Mouse (Mus musculus): Measurements from ENCODE around the gene Lrfn2. TPM values are rescaled to one million over a fixed set of nuclear protein-coding genes. Genes with fewer than 3 reads are reported as not detected.

Gene Lrfn2
- total RNA-seq (2017) = not detected in 2 replicates

DNA sequence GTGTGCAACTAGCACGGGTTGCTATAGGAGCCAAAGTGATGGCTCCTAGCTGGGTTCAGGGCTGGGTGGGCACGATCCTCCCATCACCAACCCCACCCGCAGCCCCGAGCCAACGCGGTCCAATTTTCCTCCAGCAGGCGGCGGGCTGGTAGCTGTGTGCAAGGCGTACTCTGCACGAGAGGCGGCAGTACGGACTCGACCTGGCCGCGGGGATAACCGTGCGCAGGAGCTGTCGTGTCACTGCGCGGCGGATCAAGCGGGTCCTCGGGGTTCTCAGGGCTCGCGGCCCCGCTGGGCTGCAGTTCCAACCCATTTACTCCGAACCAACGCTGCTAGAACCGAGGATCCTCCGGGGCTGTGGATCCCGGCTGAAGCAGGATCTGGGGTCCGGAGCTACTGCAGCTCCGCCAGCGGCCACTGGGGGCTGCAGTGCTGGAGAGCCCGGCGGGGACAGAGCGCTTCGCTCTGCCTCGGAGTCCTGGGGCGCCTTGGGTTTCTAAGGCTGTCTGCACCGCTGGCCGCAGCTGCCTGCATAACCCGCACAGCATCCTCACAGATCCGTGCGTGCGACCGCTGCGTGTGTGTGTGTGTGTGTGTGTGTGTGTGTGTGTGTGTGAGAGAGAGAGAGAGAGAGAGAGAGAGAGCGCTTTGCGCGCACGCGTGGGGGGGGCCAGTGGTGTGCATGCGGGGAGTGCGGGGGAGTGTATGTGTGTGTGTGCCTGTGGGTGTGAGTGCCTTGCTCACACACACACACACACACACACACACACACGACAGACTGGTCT is at the start of gene Lrfn2:
Gene Lrfn2 (plus strand): TSS at position 759 of the 785 bp plus-strand sequence.
- ATAC-seq (replicated peaks; ENCODE audit: low read depth, poor library complexity, severe bottlenecking) = peak; percentile 93

DNA sequence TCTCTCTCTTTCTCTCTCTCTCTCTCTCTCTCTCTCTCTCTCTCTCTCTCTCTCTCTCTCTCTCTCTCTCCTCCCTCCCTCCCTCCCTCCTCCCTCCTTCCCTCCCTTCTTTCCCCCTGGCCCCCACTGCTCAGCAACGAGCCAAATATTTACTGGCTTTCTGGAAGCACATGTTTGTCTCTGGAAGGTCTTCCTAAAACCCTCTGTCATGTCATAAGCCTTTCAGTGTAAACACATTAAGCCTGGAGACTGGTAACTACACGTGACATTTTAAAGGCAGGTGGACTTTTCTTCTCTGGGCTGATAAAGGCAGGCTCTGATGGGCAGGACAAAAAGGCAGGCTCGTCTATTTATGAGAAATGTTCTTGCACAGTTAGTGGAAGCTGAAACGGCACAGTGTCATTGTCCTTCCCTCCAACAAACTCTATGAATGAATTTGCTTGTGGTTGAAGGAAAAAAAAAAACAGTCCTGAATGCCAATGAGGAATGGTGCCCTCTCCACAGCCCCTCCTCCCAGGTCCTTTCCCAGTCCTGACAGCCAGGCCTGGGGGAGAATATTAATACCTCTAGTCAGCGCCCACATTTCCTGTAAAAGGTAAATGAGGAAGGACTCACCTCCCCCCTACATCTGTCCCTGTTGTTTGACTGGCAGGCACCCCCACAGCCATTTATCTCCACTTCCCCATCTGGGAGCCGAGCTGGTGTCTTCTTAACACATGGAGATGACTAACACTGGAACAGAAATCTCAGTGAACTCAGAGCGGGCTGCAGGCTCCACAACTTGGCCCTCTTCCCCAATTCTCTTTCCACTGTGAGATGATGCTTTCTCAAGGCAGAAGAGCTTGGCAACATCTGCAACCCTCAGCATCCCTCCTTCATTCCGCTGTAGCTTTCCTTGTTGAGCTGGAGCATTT is 44.5 kb upstream of the Lrfn2 start:
- ATAC-seq (replicated peaks; ENCODE audit: low read depth, poor library complexity, severe bottlenecking) = no peak

DNA sequence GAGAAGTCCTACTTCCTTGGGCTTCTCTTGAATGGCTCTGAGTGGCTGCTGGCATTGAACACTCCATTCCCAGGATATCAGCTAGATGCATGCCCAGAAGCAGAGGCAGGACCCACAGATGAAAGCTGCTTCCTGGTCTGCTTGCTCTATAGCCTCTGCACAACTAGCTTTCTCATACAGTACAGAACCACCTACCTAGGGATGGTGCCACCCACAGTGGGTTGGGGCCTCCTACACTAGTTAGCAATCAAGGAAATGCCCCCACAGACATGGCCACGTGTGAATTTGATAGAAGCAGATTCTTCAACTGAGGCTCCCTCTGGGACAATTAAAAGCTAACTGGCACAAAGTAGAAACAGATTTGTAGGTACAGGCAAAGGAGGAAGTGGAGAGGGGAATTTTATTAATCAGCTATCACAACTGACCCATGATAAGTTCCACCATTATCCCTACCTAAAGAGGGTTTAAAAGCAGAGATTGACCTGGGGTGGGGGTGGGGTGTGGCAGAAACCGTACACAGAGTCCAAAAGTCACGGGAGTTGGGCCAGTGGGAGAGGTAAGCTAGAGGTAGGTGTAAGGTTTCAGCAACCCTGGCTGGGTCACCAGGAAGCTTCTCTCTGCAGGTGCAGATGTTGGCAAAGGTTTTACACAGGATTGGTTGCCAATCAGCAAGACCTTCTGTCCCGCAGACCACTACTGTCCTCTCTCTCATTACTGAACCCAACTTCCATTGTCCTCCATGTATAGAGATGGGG is 26.7 kb upstream of the Lrfn2 start:
- no peak for ATAC-seq (replicated peaks; ENCODE audit: low read depth, poor library complexity, severe bottlenecking)

DNA sequence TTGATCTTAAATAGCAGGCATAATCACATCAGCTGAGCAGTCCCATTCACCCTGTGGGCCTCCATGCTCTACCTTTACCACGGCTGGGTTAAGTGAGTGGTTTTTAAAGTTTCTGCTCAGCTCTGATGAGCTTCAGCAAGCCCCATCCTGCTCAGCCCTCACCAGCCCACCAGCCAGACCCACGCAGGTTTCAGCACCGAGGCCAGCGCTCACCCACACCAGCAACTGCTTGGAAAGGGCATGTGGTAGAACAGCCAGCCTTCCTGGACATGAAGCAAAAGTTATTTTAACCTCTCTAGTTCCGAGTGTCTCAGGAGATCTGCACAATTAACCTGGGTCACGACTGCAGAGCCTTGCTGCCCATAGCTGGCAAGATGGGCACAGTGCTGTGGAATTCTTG is 18.7 kb upstream of the Lrfn2 start:
- ATAC-seq (replicated peaks; ENCODE audit: low read depth, poor library complexity, severe bottlenecking) = no peak

DNA sequence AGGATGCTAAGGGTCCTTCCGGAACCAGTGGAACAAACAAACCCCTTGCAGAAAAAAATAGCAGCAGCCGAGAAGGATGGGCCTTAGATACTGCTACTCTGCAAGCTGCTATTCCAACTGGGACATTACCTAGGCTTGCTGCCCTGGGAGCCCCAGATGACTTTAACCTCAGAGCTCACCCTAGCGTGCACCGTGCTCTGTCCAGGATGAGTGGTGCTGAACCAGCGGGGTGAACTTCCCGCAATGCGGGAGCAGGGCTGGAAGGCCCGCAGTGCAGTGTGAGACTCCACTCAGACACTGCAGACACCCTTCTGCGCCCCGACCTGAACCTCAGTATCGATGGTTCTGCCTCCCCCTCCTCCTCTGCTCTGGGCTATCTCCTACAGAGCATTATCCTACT is 14.8 kb upstream of the Lrfn2 start:
- no peak; the same call in 1 of the 2 replicates for ATAC-seq (replicated peaks; ENCODE audit: low read depth, poor library complexity, severe bottlenecking)

DNA sequence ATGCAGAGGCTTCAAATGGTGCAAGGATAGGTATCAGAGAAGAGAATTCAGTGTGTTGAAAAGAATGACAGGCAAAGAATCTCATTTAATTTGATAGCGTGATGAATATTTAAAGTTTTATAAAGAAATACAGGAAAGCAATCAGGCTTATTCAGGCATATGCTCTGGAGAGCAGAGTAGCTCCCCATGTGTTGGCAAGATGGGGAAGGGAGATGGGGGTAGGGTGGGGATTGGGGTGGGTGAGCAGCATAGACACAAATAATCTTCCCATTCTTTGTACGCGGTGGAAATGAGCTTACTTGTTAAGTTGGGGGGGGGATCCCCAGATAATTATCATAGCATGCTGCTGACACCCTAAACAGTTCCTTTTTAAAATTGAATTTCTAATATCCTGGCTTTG is 13.7 kb upstream of the Lrfn2 start:
- ATAC-seq (replicated peaks; ENCODE audit: low read depth, poor library complexity, severe bottlenecking) = no peak

DNA sequence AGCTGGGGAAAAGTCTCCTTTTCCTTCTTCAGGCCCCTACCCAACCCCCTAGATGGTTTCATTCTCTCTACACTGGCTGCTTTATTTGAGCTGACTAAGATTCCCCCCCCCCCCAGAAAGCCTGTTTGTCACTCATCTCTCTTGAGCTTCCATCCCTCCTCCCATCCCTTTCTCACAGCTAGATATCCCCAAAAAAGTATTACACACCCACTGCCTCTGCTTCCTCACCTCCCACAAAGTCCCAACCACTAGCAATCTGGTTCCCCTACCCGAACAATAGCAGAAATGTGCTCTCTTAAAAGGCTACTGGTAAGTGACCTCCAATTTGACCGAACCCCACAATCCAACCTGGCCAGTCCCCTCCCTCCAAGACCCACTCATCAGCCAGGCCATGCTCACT is 9.3 kb upstream of the Lrfn2 start:
- no peak for ATAC-seq (replicated peaks; ENCODE audit: low read depth, poor library complexity, severe bottlenecking)

DNA sequence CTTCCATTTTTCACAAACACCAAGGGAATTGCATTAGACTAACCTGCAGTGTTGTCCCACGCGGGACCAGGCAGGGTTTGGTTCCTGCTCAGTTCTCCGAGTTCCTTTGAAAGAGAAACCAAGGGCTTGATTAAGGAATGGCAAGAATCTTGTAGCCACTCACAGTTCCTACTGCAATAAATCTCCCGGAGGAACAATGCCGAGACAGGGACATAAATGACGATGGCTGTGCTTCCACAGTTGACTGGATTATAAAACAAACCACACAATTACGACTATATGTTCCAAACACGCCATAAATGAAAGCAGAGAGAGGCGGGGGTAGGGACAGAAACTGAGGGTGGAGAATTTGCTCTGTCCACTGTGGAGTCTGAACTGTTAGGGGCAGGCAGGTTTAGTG is 6.8 kb upstream of the Lrfn2 start:
- ATAC-seq (replicated peaks; ENCODE audit: low read depth, poor library complexity, severe bottlenecking) = no peak

GRCm38 (mm10) chr17:48930994-48931393 is 1.2 kb upstream of the Lrfn2 start:
- no peak; the same call in 1 of the 2 replicates for ATAC-seq (replicated peaks; ENCODE audit: low read depth, poor library complexity, severe bottlenecking)

GRCm38 (mm10) chr17:48932406-48932906 is 277 bp downstream of the Lrfn2 start:
- ATAC-seq (replicated peaks; ENCODE audit: low read depth, poor library complexity, severe bottlenecking) = no peak

- ATAC-seq (replicated peaks; ENCODE audit: low read depth, poor library complexity, severe bottlenecking) = no peak
Measured at GRCm38 (mm10) chr17:48932916-48933315, 737 bp downstream of the Lrfn2 start.

DNA sequence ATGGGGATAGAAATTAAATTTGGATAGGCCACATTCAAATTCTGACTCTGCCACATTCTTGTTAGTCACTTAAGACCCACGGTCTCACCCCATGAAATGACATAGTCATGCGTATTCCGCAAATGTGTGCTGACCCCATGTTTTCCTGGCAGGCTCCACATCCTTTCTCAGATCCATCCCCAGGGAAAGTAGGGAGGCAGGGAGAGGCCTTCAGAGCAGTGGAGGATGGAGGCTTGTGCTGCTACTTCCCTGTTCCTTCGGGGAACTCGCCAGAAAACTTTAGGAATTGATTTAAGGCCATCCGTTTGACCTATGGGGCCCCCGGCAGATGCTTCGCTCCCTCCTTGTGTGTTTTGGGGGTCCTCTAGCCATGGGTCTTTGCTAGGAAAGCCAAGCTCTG is 3.0 kb downstream of the Lrfn2 start:
- no peak for ATAC-seq (replicated peaks; ENCODE audit: low read depth, poor library complexity, severe bottlenecking)

DNA sequence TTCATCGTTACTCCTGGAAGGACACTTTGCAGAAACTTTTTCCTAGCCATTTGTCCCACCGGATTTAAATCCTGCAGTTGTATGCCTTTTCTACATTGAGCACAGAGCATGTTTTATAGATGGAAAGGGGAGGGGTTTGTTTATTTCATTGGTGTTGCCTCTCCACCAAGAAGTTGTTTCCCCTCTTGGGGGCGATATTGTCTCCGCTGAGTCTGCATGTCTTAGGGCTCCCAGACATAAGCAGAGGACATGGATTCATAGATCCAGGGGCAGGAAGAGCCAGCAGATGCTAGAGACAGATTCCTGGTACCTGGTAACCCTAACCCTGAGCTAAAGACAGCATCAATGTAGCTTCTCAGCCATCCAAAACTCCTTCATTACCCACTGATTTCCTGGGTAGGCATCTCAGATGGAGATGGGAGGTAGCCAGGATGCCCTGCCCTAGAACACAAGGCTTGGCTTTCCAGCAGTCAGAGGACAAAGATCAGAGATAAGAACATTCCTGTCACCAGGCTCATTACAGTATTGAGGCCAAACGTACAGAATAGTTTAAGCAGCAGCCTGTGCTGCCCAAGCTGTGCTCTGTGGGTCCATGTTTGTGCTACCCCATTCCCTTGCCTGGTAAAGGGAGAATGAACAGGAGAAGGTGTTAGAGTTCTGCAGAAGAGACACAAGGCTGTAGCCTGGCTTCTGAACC is 4.4 kb downstream of the Lrfn2 start:
- ATAC-seq (replicated peaks; ENCODE audit: low read depth, poor library complexity, severe bottlenecking) = no peak

GRCm38 (mm10) chr17:48938711-48939220 is 6.6 kb downstream of the Lrfn2 start:
- no peak for ATAC-seq (replicated peaks; ENCODE audit: low read depth, poor library complexity, severe bottlenecking)

- ATAC-seq (replicated peaks; ENCODE audit: low read depth, poor library complexity, severe bottlenecking) = no peak
Measured at GRCm38 (mm10) chr17:48946315-48946714, 14.1 kb downstream of the Lrfn2 start.

DNA sequence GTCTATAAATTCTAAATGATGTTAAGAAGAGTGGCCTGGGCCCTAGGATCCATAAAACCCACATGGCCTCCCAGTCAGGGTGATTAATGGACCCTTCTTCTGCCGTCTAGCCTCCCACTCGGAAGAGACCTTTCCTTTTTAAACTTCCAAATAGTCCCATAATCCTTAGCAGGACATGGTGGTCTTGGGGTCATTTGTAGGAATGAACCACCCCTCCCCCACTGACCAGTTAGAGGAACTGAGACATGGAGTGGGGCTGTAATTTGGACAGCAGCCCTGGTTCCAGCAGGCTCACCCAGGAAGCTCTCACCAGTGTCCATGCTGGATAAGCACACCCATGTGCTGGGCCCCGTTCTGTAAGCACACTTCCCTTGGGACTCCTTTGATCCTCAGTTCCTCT is 14.6 kb downstream of the Lrfn2 start:
- ATAC-seq (replicated peaks; ENCODE audit: low read depth, poor library complexity, severe bottlenecking) = no peak

- no peak for ATAC-seq (replicated peaks; ENCODE audit: low read depth, poor library complexity, severe bottlenecking)
Measured at GRCm38 (mm10) chr17:48951250-48951649, 19.1 kb downstream of the Lrfn2 start.

GRCm38 (mm10) chr17:48956033-48956631 is 24.0 kb downstream of the Lrfn2 start:
- no peak for ATAC-seq (replicated peaks; ENCODE audit: low read depth, poor library complexity, severe bottlenecking)

DNA sequence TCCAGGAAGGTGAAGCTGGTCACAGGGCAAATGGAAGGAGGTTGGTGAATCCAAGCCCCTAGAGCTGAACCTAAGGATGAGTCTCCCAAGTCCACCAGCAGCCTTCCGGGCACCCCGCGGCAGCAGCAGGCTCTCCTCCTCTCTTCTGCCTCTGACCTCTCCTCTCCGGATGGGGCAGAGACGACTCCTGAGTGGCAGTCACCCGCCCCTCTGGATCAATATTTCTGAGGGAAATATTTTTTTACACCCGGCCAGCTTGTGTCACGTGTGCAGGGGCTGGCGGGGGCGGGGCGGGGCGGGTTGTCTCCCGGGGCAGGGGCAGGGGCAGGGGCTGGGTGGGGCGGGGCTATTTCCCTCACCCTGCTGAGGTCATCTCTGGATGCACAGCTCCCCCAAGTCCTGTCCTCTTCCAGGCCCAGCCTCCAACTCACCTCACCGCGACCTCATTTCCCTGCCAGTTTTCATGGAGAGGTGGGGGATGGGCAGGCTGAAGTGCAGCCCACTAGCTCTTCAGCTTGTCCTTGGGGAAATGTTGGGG is 28.1 kb downstream of the Lrfn2 start:
- ATAC-seq (replicated peaks; ENCODE audit: low read depth, poor library complexity, severe bottlenecking) = no peak
